20 mouse cellular contexts compared by ENCODE assay signal in genomic region chr7:131608049-131608448, GRCm38 (mm10). TPM values are rescaled to one million over a fixed set of nuclear protein-coding genes. Genes with fewer than 3 reads are reported as not detected.
"Had no signal": no experiment of that assay in that cellular context is flagged by ENCODE, and none has a peak within 500 bp of the region (broad histone marks: within the 10 kb centered on the region; RNA-seq: fewer than 3 reads in every experiment).

No protein-coding gene starts in this region.

- H3K36me3 ChIP-seq: neural tube, embryonic 15.5 days; stomach, embryonic 15.5 days had no signal

- H3K4me2 ChIP-seq: neural tube, embryonic 15.5 days; stomach, embryonic 15.5 days had no signal

- DNase-seq: retina, postnatal 1 day; right cerebral cortex, adult 18-20 months; right cerebral cortex, postnatal 14 days; right cerebral cortex, postnatal 25 days; right cerebral cortex, postnatal 4 days; spleen, adult 18-20 months; thymus, adult 18-20 months; thymus, adult 2 months; thymus, postnatal 14 days; thymus, postnatal 25 days; thymus, postnatal 36 days; thymus, postnatal 4 days had no signal

- H3K9ac ChIP-seq: neural tube, embryonic 15.5 days; stomach, embryonic 15.5 days had no signal

- H3K4me3 ChIP-seq: neural tube, embryonic 15.5 days; stomach, embryonic 15.5 days had no signal

- H3K27me3 ChIP-seq: stomach, embryonic 15.5 days had no signal

- H3K9me3 ChIP-seq: neural tube, embryonic 15.5 days; stomach, embryonic 15.5 days had no signal

- H3K27ac ChIP-seq: neural tube, embryonic 15.5 days; stomach, embryonic 15.5 days; stomach, postnatal 0 days had no signal

- H3K4me1 ChIP-seq: stomach, embryonic 15.5 days had no signal

RNA-seq across cellular contexts. Expression of gene Hmx2, which starts 59.5 kb away (rescaled TPM):
- total RNA-seq: neutrophil, adult 5-6 weeks had no signal
- polyA plus RNA-seq: spleen, adult 2 months; testis, adult 2 months; thymus, postnatal 0 days; urinary bladder, adult 2 months had no signal
